Mouse (Mus musculus) hindbrain, embryonic 13.5 days (tissue): Measurements from ENCODE around the gene Pole2. TPM values are rescaled to one million over a fixed set of nuclear protein-coding genes. Genes with fewer than 3 reads are reported as not detected.

Experiments
- ATAC-seq: fragments of 200-750 bp; cut with Nextera tagmentation; 2 replicates; pipeline ENCODE4 v1.8.0; 2017; ENCODE audit warnings: moderate TSS enrichment; ENCODE audit not compliant: low FRiP score
- H3K27ac ChIP-seq: fragments of 300-500 bp; sonication (generic); 2 replicates; pipeline ENCODE4 v1.5.1; 2015; ENCODE audit warnings: inconsistent platforms, mild to moderate bottlenecking, moderate library complexity
- H3K27me3 ChIP-seq: fragments of 300-500 bp; sonication (generic); 2 replicates; pipeline ENCODE4 v1.6.1; 2015; ENCODE audit warnings: mild to moderate bottlenecking, inconsistent platforms
- H3K36me3 ChIP-seq: fragments of 300-500 bp; sonication (generic); 2 replicates; pipeline ENCODE4 v1.6.1; 2015; ENCODE audit warnings: mild to moderate bottlenecking, inconsistent platforms
- H3K4me1 ChIP-seq: fragments of 300-500 bp; sonication (generic); replicated peaks from 2 replicates; pipeline ENCODE4 v1.6.1; 2015; ENCODE audit warnings: inconsistent platforms
- H3K4me2 ChIP-seq: fragments of 300-500 bp; sonication (generic); 2 replicates; pipeline ENCODE4 v1.6.1; 2015; ENCODE audit warnings: inconsistent platforms, mild to moderate bottlenecking, moderate library complexity
- H3K4me3 ChIP-seq: fragments of 300-500 bp; sonication (generic); 2 replicates; pipeline ENCODE4 v1.5.1; 2015; ENCODE audit warnings: mild to moderate bottlenecking, inconsistent platforms
- H3K9ac ChIP-seq: fragments of 300-500 bp; sonication (generic); 2 replicates; pipeline ENCODE4 v1.6.1; 2015; ENCODE audit warnings: mild to moderate bottlenecking, inconsistent platforms
- H3K9me3 ChIP-seq: fragments of 300-500 bp; sonication (generic); 2 replicates; pipeline ENCODE4 v1.6.1; 2016; ENCODE audit warnings: inconsistent platforms
- WGBS: fragments of 180-500 bp; shearing (Covaris S2); methylation state at CpG from one replicate; pipeline ENCODE4 v1.1.7; 2015; 5-methylcytosine and 5-hydroxymethylcytosine counted together
- polyA plus RNA-seq: library from polyadenylated mRNA; unstranded; fragments of >200 nt; fragmentation: Nextera tagmentation; extraction: Ambion mirVana; gene quantifications from 2 replicates; pipeline ENCODE4 v1.2.1, GENCODE M21; 2015

The Pole2 gene
- 5.7 and 6.7 TPM in 2 replicates for polyA plus RNA-seq

- ATAC-seq = peak; percentile 96
- Histone ChIP-seq H3K36me3 (no peaks in the 10 kb centered on the region), H3K4me1 (no peaks in the 10 kb centered on the region), H3K27me3 (no peaks in the 10 kb centered on the region), H3K27ac (no peak within 1 kb of the TSS; the same call in 1 of the 2 replicates), H3K4me3 (peak within 1 kb of the TSS; percentile 61), H3K9me3 (no peaks in the 10 kb centered on the region), H3K4me2 (peak within 1 kb of the TSS; percentile 59), H3K9ac (peak within 1 kb of the TSS; percentile 67)
- WGBS = under 1% methylated on average over 37 of the region's 37 CpGs
Observed at GRCm38 (mm10) chr12:69227776-69228466, at the start of gene Pole2. Pole2 (minus strand) TSS chr12:69228195.

- H3K4me1 ChIP-seq = no peaks in the 10 kb centered on the region
- WGBS = 70% methylated on average over 2 of the region's 2 CpGs
- no peaks in the 10 kb centered on the region for H3K27me3 ChIP-seq
- H3K27ac ChIP-seq = no peak overlapping the region
- no peak overlapping the region for H3K4me2 ChIP-seq
- no peak overlapping the region for H3K4me3 ChIP-seq
- no peak overlapping the region for H3K9ac ChIP-seq
- H3K9me3 ChIP-seq = no peaks in the 10 kb centered on the region
- H3K36me3 ChIP-seq = no peaks in the 10 kb centered on the region
- no peak for ATAC-seq
Observed at GRCm38 (mm10) chr12:69268956-69269355, 41.0 kb upstream of the Pole2 start.

- no peak overlapping the region for H3K4me2 ChIP-seq
- no peak overlapping the region for H3K4me3 ChIP-seq
- no peaks in the 10 kb centered on the region for H3K9me3 ChIP-seq
- no peak overlapping the region for H3K9ac ChIP-seq
- no peak overlapping the region for H3K27ac ChIP-seq
- H3K36me3 ChIP-seq = no peaks in the 10 kb centered on the region
- ATAC-seq = no peak
- no peaks in the 10 kb centered on the region for H3K27me3 ChIP-seq
- WGBS = 71% methylated on average over 11 of the region's 11 CpGs
- H3K4me1 ChIP-seq = no peaks in the 10 kb centered on the region
Observed at GRCm38 (mm10) chr12:69267956-69268632, 40.1 kb upstream of the Pole2 start.

- 88% methylated on average over 3 of the region's 3 CpGs for WGBS
- no peaks in the 10 kb centered on the region for H3K36me3 ChIP-seq
- ATAC-seq = no peak
- H3K27me3 ChIP-seq = no peaks in the 10 kb centered on the region
- H3K27ac ChIP-seq = no peak overlapping the region
- no peaks in the 10 kb centered on the region for H3K4me1 ChIP-seq
- no peak overlapping the region for H3K9ac ChIP-seq
- H3K4me3 ChIP-seq = no peak overlapping the region
- H3K9me3 ChIP-seq = no peaks in the 10 kb centered on the region
- H3K4me2 ChIP-seq = no peak overlapping the region
Observed at GRCm38 (mm10) chr12:69265031-69265430, 37.0 kb upstream of the Pole2 start.

- Histone ChIP-seq H3K27ac (no peak overlapping the region), H3K9ac (no peak overlapping the region), H3K36me3 (no peaks in the 10 kb centered on the region), H3K4me3 (no peak overlapping the region), H3K4me1 (no peaks in the 10 kb centered on the region), H3K9me3 (no peaks in the 10 kb centered on the region), H3K27me3 (no peaks in the 10 kb centered on the region), H3K4me2 (no peak overlapping the region)
- no peak for ATAC-seq
- WGBS = 96% methylated on average over 5 of the region's 5 CpGs
Observed at GRCm38 (mm10) chr12:69262251-69262650, 34.3 kb upstream of the Pole2 start.

GRCm38 (mm10) chr12:69257836-69258235, 29.8 kb upstream of the Pole2 start:
- no peak for ATAC-seq
- Histone ChIP-seq H3K4me1 (no peaks in the 10 kb centered on the region), H3K9ac (no peak overlapping the region), H3K9me3 (no peaks in the 10 kb centered on the region), H3K27ac (no peak overlapping the region), H3K27me3 (no peaks in the 10 kb centered on the region), H3K4me3 (no peak overlapping the region), H3K4me2 (no peak overlapping the region), H3K36me3 (no peaks in the 10 kb centered on the region)
- WGBS = 90% methylated on average over 11 of the region's 11 CpGs

GRCm38 (mm10) chr12:69253806-69254205, 25.8 kb upstream of the Pole2 start:
- Histone ChIP-seq H3K9ac (no peak overlapping the region), H3K27me3 (no peaks in the 10 kb centered on the region), H3K36me3 (no peaks in the 10 kb centered on the region), H3K4me2 (no peak overlapping the region), H3K4me1 (no peaks in the 10 kb centered on the region), H3K9me3 (no peaks in the 10 kb centered on the region), H3K27ac (no peak overlapping the region), H3K4me3 (no peak overlapping the region)
- no peak for ATAC-seq
- WGBS = 97% methylated on average over 1 of the region's 1 CpGs

- H3K9me3 ChIP-seq = no peaks in the 10 kb centered on the region
- no peak for ATAC-seq
- H3K36me3 ChIP-seq = no peaks in the 10 kb centered on the region
- no peak overlapping the region for H3K27ac ChIP-seq
- no peak overlapping the region for H3K4me3 ChIP-seq
- WGBS = 83% methylated on average over 8 of the region's 8 CpGs
- H3K4me1 ChIP-seq = no peaks in the 10 kb centered on the region
- H3K27me3 ChIP-seq = no peaks in the 10 kb centered on the region
- H3K9ac ChIP-seq = no peak overlapping the region
- no peak overlapping the region for H3K4me2 ChIP-seq
Observed at GRCm38 (mm10) chr12:69250756-69251155, 22.8 kb upstream of the Pole2 start.

GRCm38 (mm10) chr12:69249766-69250165, 21.8 kb upstream of the Pole2 start:
- no peaks in the 10 kb centered on the region for H3K27me3 ChIP-seq
- no peaks in the 10 kb centered on the region for H3K4me1 ChIP-seq
- no peaks in the 10 kb centered on the region for H3K36me3 ChIP-seq
- WGBS = 93% methylated on average over 4 of the region's 4 CpGs
- no peak for ATAC-seq
- H3K9me3 ChIP-seq = no peaks in the 10 kb centered on the region
- H3K4me2 ChIP-seq = no peak overlapping the region
- H3K4me3 ChIP-seq = no peak overlapping the region
- no peak overlapping the region for H3K9ac ChIP-seq
- no peak overlapping the region for H3K27ac ChIP-seq

- Histone ChIP-seq H3K4me2 (peak overlapping the region; percentile 65), H3K4me1 (peaks cover 12% of the 10 kb centered on the region), H3K9me3 (no peaks in the 10 kb centered on the region), H3K9ac (peak overlapping the region; percentile 86), H3K27me3 (no peaks in the 10 kb centered on the region), H3K27ac (peak overlapping the region; percentile 85), H3K36me3 (no peaks in the 10 kb centered on the region), H3K4me3 (peak overlapping the region; percentile 68)
- WGBS = under 1% methylated on average over 64 of the region's 64 CpGs
- ATAC-seq = peak; percentile 94
Observed at GRCm38 (mm10) chr12:69241771-69242431, 13.9 kb upstream of the Pole2 start.

- H3K27me3 ChIP-seq = no peaks in the 10 kb centered on the region
Observed at GRCm38 (mm10) chr12:69241405-69241770, 13.4 kb upstream of the Pole2 start.

GRCm38 (mm10) chr12:69240876-69241275, 12.9 kb upstream of the Pole2 start, which contains the start of gene Klhdc1:
Klhdc1 (plus strand) TSS chr12:69241176.
- Histone ChIP-seq H3K4me1 (peaks cover 12% of the 10 kb centered on the region), H3K27me3 (no peaks in the 10 kb centered on the region), H3K36me3 (no peaks in the 10 kb centered on the region), H3K4me3 (peak within 1 kb of the TSS; percentile 68), H3K9me3 (no peaks in the 10 kb centered on the region), H3K4me2 (peak within 1 kb of the TSS; percentile 65), H3K27ac (peak within 1 kb of the TSS; percentile 85), H3K9ac (peak within 1 kb of the TSS; percentile 86)
- no peak for ATAC-seq
- 66% methylated on average over 6 of the region's 6 CpGs for WGBS

More at GRCm38 (mm10) chr12:69241405-69241770, 13.4 kb upstream of the Pole2 start:
- Histone ChIP-seq H3K4me3 (peak overlapping the region; percentile 68), H3K4me1 (peaks cover 12% of the 10 kb centered on the region), H3K27ac (peak overlapping the region; percentile 85), H3K9ac (peak overlapping the region; percentile 86), H3K9me3 (no peaks in the 10 kb centered on the region), H3K4me2 (peak overlapping the region; percentile 65), H3K36me3 (no peaks in the 10 kb centered on the region)
- WGBS = 0% methylated on average over 3 of the region's 3 CpGs
- ATAC-seq = 0 out of 2 replicates have a peak, but pooled peaks have one; percentile 24
